Mouse (Mus musculus) megakaryocyte-erythroid progenitor cell, adult 5-6 weeks (primary cell): ENCODE results near the gene Xndc1. TPM values are rescaled to one million over a fixed set of nuclear protein-coding genes. Genes with fewer than 3 reads are reported as not detected.

Experiments used
- ATAC-seq: replicated peaks from 2 replicates; pipeline ENCODE4 v1.8.0; 2016; ENCODE audit warnings: mild to moderate bottlenecking, inconsistent platforms; ENCODE audit not compliant: severe bottlenecking, poor library complexity, low FRiP score, low TSS enrichment
- total RNA-seq, 2 experiments: library from RNA; stranded (forward) in 1 of 2; stranded (reverse) in 1 of 2; fragments of 200-1000, 215-1000 nt in 1 of 2; fragments of >200 nt in 1 of 2; fragmentation: Nextera tagmentation in 1 of 2; gene quantifications; 2 replicates each; pipeline ENCODE4 v1.2.3; 2014 to 2017

Gene Xndc1
- total RNA-seq, 2 experiments from 2014 or later = 40.8 to 57.5 TPM

GRCm38 (mm10) chr7:102117382-102117781 lies 52.1 kb downstream of the Xndc1 start:
- no peak for ATAC-seq

GRCm38 (mm10) chr7:102120326-102120725 lies 55.0 kb downstream of the Xndc1 start:
- ATAC-seq = no peak

DNA sequence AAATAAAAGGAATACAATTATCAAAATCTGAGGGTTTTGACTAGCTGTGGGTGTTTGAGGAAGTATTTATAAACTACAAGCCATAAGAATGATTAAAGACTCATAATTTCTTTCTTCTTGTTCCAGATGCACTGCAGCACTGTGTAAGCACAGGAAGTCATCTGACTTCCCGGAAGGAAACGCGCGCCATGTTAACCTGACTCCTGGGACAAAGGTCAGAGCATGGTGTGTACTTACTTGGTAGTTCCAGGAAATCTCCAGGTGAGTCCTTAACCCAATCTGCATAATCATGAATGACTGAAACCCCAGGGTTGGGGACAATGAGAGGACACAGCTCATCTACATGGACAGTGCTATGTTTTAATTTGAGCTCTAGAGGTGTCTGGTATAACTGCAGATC lies 67.1 kb downstream of the Xndc1 start:
- ATAC-seq = no peak

Other genes with a start within 250 kb of the Xndc1 start
- not detected in 2 replicates for gene Phox2a, start 247.2 kb upstream of the Xndc1 start, total RNA-seq (2014; fragmentation: Nextera tagmentation)
- gene Phox2a, start 247.2 kb upstream of the Xndc1 start, total RNA-seq (2017) = not detected in 2 replicates
- gene Inppl1, start 227.3 kb upstream of the Xndc1 start, total RNA-seq (2014; fragmentation: Nextera tagmentation) = 2.1 and 4.6 TPM in 2 replicates
- 3.5 and 10.2 TPM in 2 replicates for gene Inppl1, start 227.3 kb upstream of the Xndc1 start, total RNA-seq (2017)
- not detected in 2 replicates for gene Folr2, start 208.3 kb upstream of the Xndc1 start, total RNA-seq (2014; fragmentation: Nextera tagmentation)
- not detected in 2 replicates for gene Folr2, start 208.3 kb upstream of the Xndc1 start, total RNA-seq (2017)
- gene Anapc15, start 201.8 kb upstream of the Xndc1 start, total RNA-seq (2014; fragmentation: Nextera tagmentation) = 131 and 132 TPM in 2 replicates
- 85.3 and 93.1 TPM in 2 replicates for gene Anapc15, start 201.8 kb upstream of the Xndc1 start, total RNA-seq (2017)
- 1.3 TPM in 1 of 2 replicates, not detected in the other for gene Folr1, start 194.7 kb upstream of the Xndc1 start, total RNA-seq (2014; fragmentation: Nextera tagmentation)
- gene Folr1, start 194.7 kb upstream of the Xndc1 start, total RNA-seq (2017) = not detected in 2 replicates
- 47.6 and 53.1 TPM in 2 replicates for gene Lamtor1, start 159.6 kb upstream of the Xndc1 start, total RNA-seq (2014; fragmentation: Nextera tagmentation)
- 48.8 and 57.6 TPM in 2 replicates for gene Lamtor1, start 159.6 kb upstream of the Xndc1 start, total RNA-seq (2017)
- gene Tomt, start 159.2 kb upstream of the Xndc1 start, total RNA-seq (2014; fragmentation: Nextera tagmentation) = 0.12 TPM in 1 of 2 replicates, not detected in the other
- 0.23 TPM in 1 of 2 replicates, not detected in the other for gene Tomt, start 159.2 kb upstream of the Xndc1 start, total RNA-seq (2017)
- 2.3 and 4.4 TPM in 2 replicates for gene Lrrc51, start 131.6 kb upstream of the Xndc1 start, total RNA-seq (2014; fragmentation: Nextera tagmentation)
- 0.75 TPM in 1 of 2 replicates, not detected in the other for gene Lrrc51, start 131.6 kb upstream of the Xndc1 start, total RNA-seq (2017)
- 106 and 112 TPM in 2 replicates for gene Numa1, start 131.4 kb upstream of the Xndc1 start, total RNA-seq (2014; fragmentation: Nextera tagmentation)
- 207 and 289 TPM in 2 replicates for gene Numa1, start 131.4 kb upstream of the Xndc1 start, total RNA-seq (2017)
- 4.7 and 9.2 TPM in 2 replicates for gene Il18bp, start 46.8 kb upstream of the Xndc1 start, total RNA-seq (2014; fragmentation: Nextera tagmentation)
- gene Il18bp, start 46.8 kb upstream of the Xndc1 start, total RNA-seq (2017) = 1.1 and 2.7 TPM in 2 replicates
- 12.5 and 12.6 TPM in 2 replicates for gene Rnf121, start within 50 bp of the Xndc1 start, total RNA-seq (2014; fragmentation: Nextera tagmentation)
- 11.2 and 19.6 TPM in 2 replicates for gene Rnf121, start within 50 bp of the Xndc1 start, total RNA-seq (2017)
- 0.48 and 1.3 TPM in 2 replicates for gene Xntrpc, start 202 bp downstream of the Xndc1 start, total RNA-seq (2014; fragmentation: Nextera tagmentation)
- 0.08 TPM in 1 of 2 replicates, not detected in the other for gene Xntrpc, start 202 bp downstream of the Xndc1 start, total RNA-seq (2017)
- not detected in 2 replicates for gene Trpc2, start 17.6 kb downstream of the Xndc1 start, total RNA-seq (2014; fragmentation: Nextera tagmentation)
- 0.80 and 1.0 TPM in 2 replicates for gene Trpc2, start 17.6 kb downstream of the Xndc1 start, total RNA-seq (2017)
- not detected in 2 replicates for gene Art1, start 36.2 kb downstream of the Xndc1 start, total RNA-seq (2014; fragmentation: Nextera tagmentation)
- not detected in 2 replicates for gene Art1, start 36.2 kb downstream of the Xndc1 start, total RNA-seq (2017)
- 2.2 TPM in 1 of 2 replicates, not detected in the other for gene Art5, start 44.0 kb downstream of the Xndc1 start, total RNA-seq (2014; fragmentation: Nextera tagmentation)
- not detected in 2 replicates for gene Art5, start 44.0 kb downstream of the Xndc1 start, total RNA-seq (2017)
- gene Chrna10, start 51.3 kb downstream of the Xndc1 start, total RNA-seq (2014; fragmentation: Nextera tagmentation) = not detected in 2 replicates
- not detected in 2 replicates for gene Chrna10, start 51.3 kb downstream of the Xndc1 start, total RNA-seq (2017)
- gene Nup98, start 144.7 kb downstream of the Xndc1 start, total RNA-seq (2014; fragmentation: Nextera tagmentation) = 71.1 and 73.6 TPM in 2 replicates
- 50.4 and 59.9 TPM in 2 replicates for gene Nup98, start 144.7 kb downstream of the Xndc1 start, total RNA-seq (2017)
- gene Pgap2, start 144.7 kb downstream of the Xndc1 start, total RNA-seq (2014; fragmentation: Nextera tagmentation) = 40.0 and 41.2 TPM in 2 replicates
- 17.5 and 21.8 TPM in 2 replicates for gene Pgap2, start 144.7 kb downstream of the Xndc1 start, total RNA-seq (2017)
- gene Rhog, start 190.5 kb downstream of the Xndc1 start, total RNA-seq (2014; fragmentation: Nextera tagmentation) = 145 and 157 TPM in 2 replicates
- 20.5 and 38.6 TPM in 2 replicates for gene Rhog, start 190.5 kb downstream of the Xndc1 start, total RNA-seq (2017)
- 23.4 and 37.7 TPM in 2 replicates for gene Stim1, start 202.3 kb downstream of the Xndc1 start, total RNA-seq (2014; fragmentation: Nextera tagmentation)
- 18.4 and 19.4 TPM in 2 replicates for gene Stim1, start 202.3 kb downstream of the Xndc1 start, total RNA-seq (2017)